Mouse (Mus musculus): ENCODE data around the gene Mfap4. TPM values are rescaled to one million over a fixed set of nuclear protein-coding genes. Genes with fewer than 3 reads are reported as not detected.

Gene Mfap4
- polyA plus RNA-seq, 1 experiment: not detected

GRCm38 (mm10) chr11:61532820-61533219, 47.6 kb downstream of the Mfap4 start:
- peaks cover 12% of the 10 kb centered on the region for H3K79me2 ChIP-seq (ENCODE audit: control insufficient read depth, insufficient read depth)
- no peak overlapping the region for H3K4me3 ChIP-seq (ENCODE audit: insufficient read depth, poor library complexity, severe bottlenecking)
- no peaks in the 10 kb centered on the region for H3K27me3 ChIP-seq (ENCODE audit: control insufficient read depth, insufficient read depth, insufficient read length)
- peaks cover 54% of the 10 kb centered on the region for H3K36me3 ChIP-seq (ENCODE audit: control insufficient read depth, insufficient read depth)
- peaks cover 5% of the 10 kb centered on the region for H3K79me3 ChIP-seq (ENCODE audit: low read depth)
- no peak overlapping the region for H3ac ChIP-seq (ENCODE audit: control insufficient read depth, insufficient read length, low read depth)
- TF ChIP-seq CTCF (IDR thresholded peaks at IDR 0.05; ENCODE audit: control insufficient read depth, insufficient read depth, insufficient read length): no peak
- no peak for TF ChIP-seq MYOG (IDR thresholded peaks at IDR 0.05; ENCODE audit: control insufficient read depth, extremely low read depth, insufficient read length)
- TF ChIP-seq USF1 (IDR thresholded peaks at IDR 0.05; ENCODE audit: low read depth): no peak
- TF ChIP-seq MAX (IDR thresholded peaks at IDR 0.05): no peak

GRCm38 (mm10) chr11:61533571-61533970, 48.3 kb downstream of the Mfap4 start:
- Histone ChIP-seq H3ac (ENCODE audit: control insufficient read depth, insufficient read length, low read depth) (no peak overlapping the region), H3K79me3 (ENCODE audit: low read depth) (peaks cover 5% of the 10 kb centered on the region), H3K27me3 (ENCODE audit: control insufficient read depth, insufficient read depth, insufficient read length) (no peaks in the 10 kb centered on the region), H3K36me3 (ENCODE audit: control insufficient read depth, insufficient read depth) (peaks cover 60% of the 10 kb centered on the region), H3K79me2 (ENCODE audit: control insufficient read depth, insufficient read depth) (peaks cover 9% of the 10 kb centered on the region), H3K4me3 (ENCODE audit: insufficient read depth, poor library complexity, severe bottlenecking) (no peak overlapping the region)
- no peak for TF ChIP-seq MAX (IDR thresholded peaks at IDR 0.05)
- no peak for TF ChIP-seq USF1 (IDR thresholded peaks at IDR 0.05; ENCODE audit: low read depth)
- no peak for TF ChIP-seq MYOG (IDR thresholded peaks at IDR 0.05; ENCODE audit: control insufficient read depth, extremely low read depth, insufficient read length)
- no peak for TF ChIP-seq CTCF (IDR thresholded peaks at IDR 0.05; ENCODE audit: control insufficient read depth, insufficient read depth, insufficient read length)
- TF ChIP-seq FOSL1 (IDR thresholded peaks at IDR 0.05; ENCODE audit: insufficient read depth, low read length, poor library complexity, severe bottlenecking): no peak
- no peak for TF ChIP-seq MYOD1 (IDR thresholded peaks at IDR 0.05; ENCODE audit: control insufficient read depth, insufficient read length, low read depth)

- H3K79me3 ChIP-seq (ENCODE audit: low read depth): peaks cover 6% of the 10 kb centered on the region
- TF ChIP-seq USF1 (IDR thresholded peaks at IDR 0.05; ENCODE audit: low read depth): no peak
- TF ChIP-seq CEBPB (IDR thresholded peaks at IDR 0.05; ENCODE audit: low read depth): no peak
- TF ChIP-seq MAX (IDR thresholded peaks at IDR 0.05): no peak
- no peak for TF ChIP-seq MYOD1 (IDR thresholded peaks at IDR 0.05; ENCODE audit: control insufficient read depth, insufficient read length, low read depth)
- TF ChIP-seq MYOG (IDR thresholded peaks at IDR 0.05; ENCODE audit: control insufficient read depth, extremely low read depth, insufficient read length): no peak
- no peak for TF ChIP-seq CTCF (IDR thresholded peaks at IDR 0.05; ENCODE audit: control insufficient read depth, insufficient read depth, insufficient read length)
- TF ChIP-seq FOSL1 (IDR thresholded peaks at IDR 0.05; ENCODE audit: insufficient read depth, low read length, poor library complexity, severe bottlenecking): no peak
- no peaks in the 10 kb centered on the region for H3K27me3 ChIP-seq (ENCODE audit: control insufficient read depth, insufficient read depth, insufficient read length)
- H3K4me3 ChIP-seq (ENCODE audit: insufficient read depth, poor library complexity, severe bottlenecking): no peak overlapping the region
- H3K79me2 ChIP-seq (ENCODE audit: control insufficient read depth, insufficient read depth): peaks cover 7% of the 10 kb centered on the region
- no peak overlapping the region for H3ac ChIP-seq (ENCODE audit: control insufficient read depth, insufficient read length, low read depth)
- H3K36me3 ChIP-seq (ENCODE audit: control insufficient read depth, insufficient read depth): peaks cover 67% of the 10 kb centered on the region
Observed at GRCm38 (mm10) chr11:61535530-61535929, 50.3 kb downstream of the Mfap4 start.

DNA sequence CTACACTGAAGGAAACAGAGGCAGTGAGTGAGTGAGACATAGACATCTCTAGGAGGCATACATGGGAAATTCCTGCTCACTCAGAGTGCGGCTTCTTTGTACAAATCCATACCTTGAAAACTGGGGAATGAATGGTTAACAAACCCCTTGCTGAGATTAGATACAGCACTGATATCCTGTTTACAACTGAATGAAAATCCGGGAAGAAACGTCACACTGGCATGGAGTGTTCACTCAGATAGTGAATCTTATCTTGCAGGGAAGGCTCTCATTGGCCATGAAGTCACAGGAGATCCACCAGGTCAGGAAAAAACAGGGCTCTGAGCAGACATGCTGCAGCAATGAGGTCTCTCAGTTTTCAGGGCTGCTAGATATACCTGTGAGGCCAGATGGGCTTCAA, 51.7 kb downstream of the Mfap4 start:
- H3K27me3 ChIP-seq (ENCODE audit: control insufficient read depth, insufficient read depth, insufficient read length): no peaks in the 10 kb centered on the region
- no peak overlapping the region for H3K4me3 ChIP-seq (ENCODE audit: insufficient read depth, poor library complexity, severe bottlenecking)
- TF ChIP-seq MYOG (IDR thresholded peaks at IDR 0.05; ENCODE audit: control insufficient read depth, extremely low read depth, insufficient read length) (no peak), CEBPB (IDR thresholded peaks at IDR 0.05; ENCODE audit: low read depth) (no peak), MAX (IDR thresholded peaks at IDR 0.05) (no peak), USF1 (IDR thresholded peaks at IDR 0.05; ENCODE audit: low read depth) (no peak), CTCF (IDR thresholded peaks at IDR 0.05; ENCODE audit: control insufficient read depth, insufficient read depth, insufficient read length) (no peak), FOSL1 (IDR thresholded peaks at IDR 0.05; ENCODE audit: insufficient read depth, low read length, poor library complexity, severe bottlenecking) (no peak), MYOD1 (IDR thresholded peaks at IDR 0.05; ENCODE audit: control insufficient read depth, insufficient read length, low read depth) (no peak)
- H3K36me3 ChIP-seq (ENCODE audit: control insufficient read depth, insufficient read depth): peaks cover 70% of the 10 kb centered on the region
- H3K79me2 ChIP-seq (ENCODE audit: control insufficient read depth, insufficient read depth): peaks cover 7% of the 10 kb centered on the region
- H3K79me3 ChIP-seq (ENCODE audit: low read depth): peaks cover 6% of the 10 kb centered on the region
- no peak overlapping the region for H3ac ChIP-seq (ENCODE audit: control insufficient read depth, insufficient read length, low read depth)

DNA sequence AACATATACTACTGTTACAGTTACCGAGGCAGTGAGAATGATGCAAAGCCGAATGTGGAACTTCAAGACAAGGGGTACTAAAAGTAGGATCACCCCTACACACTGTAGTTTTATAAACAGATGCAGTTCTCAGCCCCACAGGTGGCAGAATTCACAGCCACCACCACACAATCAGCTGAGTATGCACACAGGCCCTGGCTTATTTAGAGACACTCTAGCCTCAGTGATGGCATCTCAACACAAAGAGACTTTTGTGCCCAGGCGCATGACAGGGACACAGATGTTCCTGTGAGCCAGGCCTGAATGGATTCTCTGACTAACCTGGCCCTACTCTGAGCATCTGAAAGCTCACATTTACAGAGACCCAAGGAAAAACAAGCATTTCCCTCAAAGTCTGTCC, 52.1 kb downstream of the Mfap4 start:
- TF ChIP-seq MAX (IDR thresholded peaks at IDR 0.05) (no peak), FOSL1 (IDR thresholded peaks at IDR 0.05; ENCODE audit: insufficient read depth, low read length, poor library complexity, severe bottlenecking) (no peak), CTCF (IDR thresholded peaks at IDR 0.05; ENCODE audit: control insufficient read depth, insufficient read depth, insufficient read length) (no peak), CEBPB (IDR thresholded peaks at IDR 0.05; ENCODE audit: low read depth) (no peak), MYOD1 (IDR thresholded peaks at IDR 0.05; ENCODE audit: control insufficient read depth, insufficient read length, low read depth) (no peak), USF1 (IDR thresholded peaks at IDR 0.05; ENCODE audit: low read depth) (no peak), MYOG (IDR thresholded peaks at IDR 0.05; ENCODE audit: control insufficient read depth, extremely low read depth, insufficient read length) (no peak)
- no peak overlapping the region for H3K4me3 ChIP-seq (ENCODE audit: insufficient read depth, poor library complexity, severe bottlenecking)
- H3K27me3 ChIP-seq (ENCODE audit: control insufficient read depth, insufficient read depth, insufficient read length): no peaks in the 10 kb centered on the region
- peaks cover 6% of the 10 kb centered on the region for H3K79me3 ChIP-seq (ENCODE audit: low read depth)
- H3ac ChIP-seq (ENCODE audit: control insufficient read depth, insufficient read length, low read depth): no peak overlapping the region
- H3K79me2 ChIP-seq (ENCODE audit: control insufficient read depth, insufficient read depth): peaks cover 7% of the 10 kb centered on the region
- peaks cover 66% of the 10 kb centered on the region for H3K36me3 ChIP-seq (ENCODE audit: control insufficient read depth, insufficient read depth)

Other genes with a start within 250 kb of the Mfap4 start
- 15.8 TPM for gene Aldh3a2, start 218.0 kb upstream of the Mfap4 start, polyA plus RNA-seq (2012; fragmentation: generic; extraction: Trizol)
- gene Slc47a2, start 142.6 kb upstream of the Mfap4 start, polyA plus RNA-seq (2012; fragmentation: generic; extraction: Trizol): not detected
- 0.02 TPM for gene Slc47a1, start 107.1 kb upstream of the Mfap4 start, polyA plus RNA-seq (2012; fragmentation: generic; extraction: Trizol)
- gene Rnf112, start 31.3 kb upstream of the Mfap4 start, polyA plus RNA-seq (2012; fragmentation: generic; extraction: Trizol): not detected
- 21.3 TPM for gene Mapk7, start 9.0 kb downstream of the Mfap4 start, polyA plus RNA-seq (2012; fragmentation: generic; extraction: Trizol)
- gene B9d1, start 19.7 kb downstream of the Mfap4 start, polyA plus RNA-seq (2012; fragmentation: generic; extraction: Trizol): 45.7 TPM
- 21.1 TPM for gene Epn2, start 94.3 kb downstream of the Mfap4 start, polyA plus RNA-seq (2012; fragmentation: generic; extraction: Trizol)
- gene Grap, start 167.8 kb downstream of the Mfap4 start, polyA plus RNA-seq (2012; fragmentation: generic; extraction: Trizol): 0.14 TPM
- gene Fam83g, start 198.7 kb downstream of the Mfap4 start, polyA plus RNA-seq (2012; fragmentation: generic; extraction: Trizol): not detected
- gene Slc5a10, start 235.4 kb downstream of the Mfap4 start, polyA plus RNA-seq (2012; fragmentation: generic; extraction: Trizol): not detected